Mouse (Mus musculus): ENCODE data around the gene Adamtsl5. TPM values are rescaled to one million over a fixed set of nuclear protein-coding genes. Genes with fewer than 3 reads are reported as not detected.

Adamtsl5 gene
- polyA plus RNA-seq, 1 experiment from 2014 or later, result 1.8 TPM

GRCm38 (mm10) chr10:80336263-80336662 is 11.9 kb downstream of the Adamtsl5 start:
- peaks cover 9% of the 10 kb centered on the region for H3K27me3 ChIP-seq (ENCODE audit: insufficient read depth, low read length)
- peaks cover 36% of the 10 kb centered on the region for H3K4me1 ChIP-seq (ENCODE audit: insufficient read depth)
- H3K4me2 ChIP-seq (ENCODE audit: low read depth, low read length), result no peak overlapping the region
- H3K9ac ChIP-seq (replicated peaks), result no peak overlapping the region
- ATAC-seq (no peak), DNase-seq (no peak)
- H3K36me3 ChIP-seq (replicated peaks; ENCODE audit: insufficient read depth, low read length), result peaks cover 16% of the 10 kb centered on the region
- no peaks in the 10 kb centered on the region for H3K9me3 ChIP-seq (ENCODE audit: low read length)
- no peak for TF ChIP-seq EP300 (IDR thresholded peaks at IDR 0.05; ENCODE audit: low read depth)
- TF ChIP-seq CTCF (IDR thresholded peaks at IDR 0.05; ENCODE audit: low read depth), result no peak
- H3K4me3 ChIP-seq (ENCODE audit: low read depth, low read length), result no peak overlapping the region
- H3K27ac ChIP-seq (ENCODE audit: low read depth), result no peak overlapping the region
- 70% methylated on average over 12 of the region's 12 CpGs for WGBS (ENCODE audit: insufficient replicate concordance)

GRCm38 (mm10) chr10:80332525-80332989 is 15.7 kb downstream of the Adamtsl5 start:
- Histone ChIP-seq H3K9ac (replicated peaks) (peak overlapping the region; percentile 79), H3K9me3 (ENCODE audit: low read length) (no peaks in the 10 kb centered on the region), H3K27ac (ENCODE audit: low read depth) (peak overlapping the region; percentile 97), H3K27me3 (ENCODE audit: insufficient read depth, low read length) (no peaks in the 10 kb centered on the region), H3K4me2 (ENCODE audit: low read depth, low read length) (peak overlapping the region; percentile 94), H3K4me1 (ENCODE audit: insufficient read depth) (peaks cover 42% of the 10 kb centered on the region), H3K4me3 (ENCODE audit: low read depth, low read length) (no peak overlapping the region), H3K36me3 (replicated peaks; ENCODE audit: insufficient read depth, low read length) (peaks cover 16% of the 10 kb centered on the region)
- ATAC-seq, result no peak
- DNase-seq, result no peak
- TF ChIP-seq EP300 (IDR thresholded peaks at IDR 0.05; ENCODE audit: low read depth), result no peak
- no peak for TF ChIP-seq CTCF (IDR thresholded peaks at IDR 0.05; ENCODE audit: low read depth)
- 52% methylated on average over 5 of the region's 5 CpGs for WGBS (ENCODE audit: insufficient replicate concordance)

DNA sequence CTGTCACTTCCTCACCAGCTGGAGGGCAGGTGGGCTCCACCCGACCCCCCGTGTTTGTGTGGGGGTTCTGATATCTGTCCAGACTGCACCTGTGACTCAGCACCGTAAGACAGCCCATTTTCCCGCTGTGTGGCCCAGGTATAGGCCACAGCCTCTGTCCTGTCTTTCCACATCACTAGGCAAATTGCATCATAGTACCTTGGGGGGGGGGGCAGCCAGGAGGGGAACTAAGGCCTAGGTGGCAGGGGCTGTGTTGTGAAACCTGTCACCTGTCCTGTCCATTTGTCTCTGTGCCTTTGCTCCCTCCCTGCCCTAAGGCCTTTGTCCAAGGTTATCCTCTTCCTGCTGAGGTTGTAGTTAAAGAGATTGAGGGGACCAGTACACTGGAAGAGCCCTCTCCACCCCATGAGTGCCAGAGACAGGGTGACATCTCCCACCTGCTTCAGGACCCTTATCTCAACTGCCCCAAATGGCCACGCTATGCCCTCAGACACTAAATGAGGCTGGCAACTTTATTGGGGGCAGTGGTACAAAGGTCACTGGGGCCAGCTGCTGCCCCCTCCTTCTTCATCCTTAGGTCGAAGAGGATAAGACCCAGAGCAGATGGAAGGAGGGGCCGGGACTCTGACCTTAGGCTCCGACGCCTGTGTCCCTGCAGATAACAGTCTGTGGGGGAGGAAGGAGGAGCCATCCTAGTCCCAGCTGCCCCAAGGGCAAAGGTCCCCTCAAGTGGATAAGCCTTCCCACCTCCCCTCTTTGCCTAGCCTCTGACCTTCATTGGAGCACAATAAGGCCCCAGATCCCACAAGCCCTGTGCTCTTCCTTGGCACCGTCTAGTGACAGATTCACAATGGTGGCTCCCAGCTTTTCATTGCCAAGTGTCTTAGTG is 16.3 kb downstream of the Adamtsl5 start:
- no peaks in the 10 kb centered on the region for H3K27me3 ChIP-seq (ENCODE audit: insufficient read depth, low read length)
- DNase-seq (peak; percentile 84), ATAC-seq (peak; percentile 62)
- H3K9ac ChIP-seq (replicated peaks), result peak overlapping the region; percentile 79
- H3K36me3 ChIP-seq (replicated peaks; ENCODE audit: insufficient read depth, low read length), result peaks cover 16% of the 10 kb centered on the region
- TF ChIP-seq CTCF (IDR thresholded peaks at IDR 0.05; ENCODE audit: low read depth), result no peak
- peak; percentile 72 for TF ChIP-seq EP300 (IDR thresholded peaks at IDR 0.05; ENCODE audit: low read depth)
- no peaks in the 10 kb centered on the region for H3K9me3 ChIP-seq (ENCODE audit: low read length)
- peak overlapping the region; percentile 97 for H3K27ac ChIP-seq (ENCODE audit: low read depth)
- peaks cover 42% of the 10 kb centered on the region for H3K4me1 ChIP-seq (ENCODE audit: insufficient read depth)
- WGBS (ENCODE audit: insufficient replicate concordance), result 33% methylated on average over 10 of the region's 10 CpGs
- peak overlapping the region; percentile 94 for H3K4me2 ChIP-seq (ENCODE audit: low read depth, low read length)
- peak overlapping the region; percentile 59 for H3K4me3 ChIP-seq (ENCODE audit: low read depth, low read length)

DNA sequence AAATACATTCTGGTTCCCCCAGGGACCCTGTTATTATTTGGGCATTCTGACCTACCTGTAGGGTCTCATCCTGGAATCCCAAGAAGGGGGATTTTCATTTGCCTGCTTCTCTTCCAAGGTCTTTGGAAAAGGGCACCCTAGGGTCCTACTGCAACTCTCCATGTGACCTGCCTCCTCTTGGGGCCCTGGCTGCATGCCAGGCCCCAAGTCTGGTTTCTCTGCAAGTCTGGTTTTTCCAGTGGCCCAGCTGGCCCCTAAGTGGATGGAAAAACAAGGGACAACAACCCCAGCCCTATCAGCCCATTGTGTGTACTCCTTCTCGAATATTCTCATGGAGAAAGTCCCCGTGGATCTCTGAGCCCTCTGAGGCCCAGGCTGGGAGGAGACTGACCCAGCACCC is 17.3 kb downstream of the Adamtsl5 start:
- WGBS (ENCODE audit: insufficient replicate concordance), result 52% methylated on average over 2 of the region's 2 CpGs
- Histone ChIP-seq H3K27ac (ENCODE audit: low read depth) (peak overlapping the region; percentile 97), H3K4me1 (ENCODE audit: insufficient read depth) (peaks cover 42% of the 10 kb centered on the region), H3K4me3 (ENCODE audit: low read depth, low read length) (peak overlapping the region; percentile 59), H3K4me2 (ENCODE audit: low read depth, low read length) (peak overlapping the region; percentile 94), H3K27me3 (ENCODE audit: insufficient read depth, low read length) (no peaks in the 10 kb centered on the region), H3K9ac (replicated peaks) (peak overlapping the region; percentile 79), H3K36me3 (replicated peaks; ENCODE audit: insufficient read depth, low read length) (peaks cover 14% of the 10 kb centered on the region), H3K9me3 (ENCODE audit: low read length) (no peaks in the 10 kb centered on the region)
- TF ChIP-seq EP300 (IDR thresholded peaks at IDR 0.05; ENCODE audit: low read depth), result no peak
- no peak for TF ChIP-seq CTCF (IDR thresholded peaks at IDR 0.05; ENCODE audit: low read depth)
- DNase-seq, result no peak
- no peak for ATAC-seq

GRCm38 (mm10) chr10:80330084-80330483 is 18.1 kb downstream of the Adamtsl5 start:
- Histone ChIP-seq H3K4me3 (ENCODE audit: low read depth, low read length) (peak overlapping the region; percentile 59), H3K36me3 (replicated peaks; ENCODE audit: insufficient read depth, low read length) (peaks cover 7% of the 10 kb centered on the region; the same call in 1 of the 2 replicates), H3K9ac (replicated peaks) (peak overlapping the region; percentile 79), H3K4me1 (ENCODE audit: insufficient read depth) (peaks cover 42% of the 10 kb centered on the region), H3K9me3 (ENCODE audit: low read length) (no peaks in the 10 kb centered on the region), H3K27ac (ENCODE audit: low read depth) (peak overlapping the region; percentile 97), H3K4me2 (ENCODE audit: low read depth, low read length) (peak overlapping the region; percentile 94), H3K27me3 (ENCODE audit: insufficient read depth, low read length) (no peaks in the 10 kb centered on the region)
- DNase-seq, result no peak
- no peak for ATAC-seq
- under 1% methylated on average over 28 of the region's 41 CpGs for WGBS (ENCODE audit: insufficient replicate concordance)
- TF ChIP-seq CTCF (IDR thresholded peaks at IDR 0.05; ENCODE audit: low read depth), result no peak
- no peak for TF ChIP-seq EP300 (IDR thresholded peaks at IDR 0.05; ENCODE audit: low read depth)

GRCm38 (mm10) chr10:80329273-80330081 is 18.7 kb downstream of the Adamtsl5 start, which contains the start of the genes Pcsk4 and Reep6:
Pcsk4 (minus strand) TSS chr10:80329498.
Reep6 (plus strand) TSS chr10:80329953.
- H3K4me2 ChIP-seq (ENCODE audit: low read depth, low read length), result peak within 1 kb of the TSS; percentile 94
- peak within 1 kb of the TSS; percentile 79 for H3K9ac ChIP-seq (replicated peaks)
- H3K27me3 ChIP-seq (ENCODE audit: insufficient read depth, low read length), result no peaks in the 10 kb centered on the region
- peak; percentile 85 for ATAC-seq
- no peak for TF ChIP-seq CTCF (IDR thresholded peaks at IDR 0.05; ENCODE audit: low read depth)
- no peak for TF ChIP-seq EP300 (IDR thresholded peaks at IDR 0.05; ENCODE audit: low read depth)
- peak; percentile 97 for DNase-seq
- peaks cover 42% of the 10 kb centered on the region for H3K4me1 ChIP-seq (ENCODE audit: insufficient read depth)
- WGBS (ENCODE audit: insufficient replicate concordance), result 6% methylated on average over 35 of the region's 36 CpGs
- H3K4me3 ChIP-seq (ENCODE audit: low read depth, low read length), result peak within 1 kb of the TSS; percentile 59
- peak within 1 kb of the TSS; percentile 97 for H3K27ac ChIP-seq (ENCODE audit: low read depth)
- H3K36me3 ChIP-seq (replicated peaks; ENCODE audit: insufficient read depth, low read length), result 0 out of 2 replicates have a peak, but pooled peaks cover under 1% of the 10 kb centered on the region
- H3K9me3 ChIP-seq (ENCODE audit: low read length), result no peaks in the 10 kb centered on the region

All from liver, postnatal 0 days (tissue).